In genomic region chr17:29007641-29008325, GRCm38 (mm10) we compare ENCODE assay signal across 8 mouse cellular contexts. TPM values are rescaled to one million over a fixed set of nuclear protein-coding genes. Genes with fewer than 3 reads are reported as not detected.
A peak's percentile ranks its signal among the peaks of the same experiment; 100 is the strongest.
DNase-seq lines count a peak whose midpoint lies in the region; ATAC-seq and TF ChIP-seq lines count a peak whose summit lies in the region.

Gene Stk38 (minus strand): TSS chr17:29007995.

- TF ChIP-seq CTCF in liver, adult 2 months (IDR thresholded peaks at IDR 0.05; ENCODE audit: low read depth, low read length), result no peak

- WGBS in heart, embryonic 10.5 days, result under 1% methylated on average over 64 of the region's 65 CpGs
- WGBS in kidney, embryonic 16.5 days, result under 1% methylated on average over 64 of the region's 65 CpGs
- under 1% methylated on average over 60 of the region's 65 CpGs for WGBS in liver, adult 2 months

- peak; percentile 96 to 98 for DNase-seq in B cell, adult 2 months
- peak; percentile 88 for DNase-seq in brain, adult 2 months (ENCODE audit: low read depth, low spot score)
- DNase-seq in heart, embryonic 10.5 days (ENCODE audit: low spot score), result peak; percentile 94
- peak; percentile 77 for DNase-seq in liver, adult 2 months (ENCODE audit: extremely low read depth, low read depth, low spot score)
- peak; percentile 92 for DNase-seq in splenic B cell, adult 2 months (ENCODE audit: low read depth, low spot score)

- peaks cover 20% of the 10 kb centered on the region for H3K79me2 ChIP-seq in liver, adult 2 months (ENCODE audit: control insufficient read depth, insufficient read depth, low read length)
- peaks cover 48% of the 10 kb centered on the region for H3K79me2 ChIP-seq in myocyte (ENCODE audit: control insufficient read depth, insufficient read depth)

- peak within 1 kb of the TSS; percentile 94 for H3K9ac ChIP-seq in kidney, embryonic 16.5 days (replicated peaks; ENCODE audit: low read length)
- H3K9ac ChIP-seq in liver, adult 2 months (ENCODE audit: low read depth, low read length), result peak within 1 kb of the TSS; percentile 98

- no peaks in the 10 kb centered on the region for H3K27me3 ChIP-seq in heart, embryonic 10.5 days (ENCODE audit: insufficient read depth, poor library complexity, severe bottlenecking)
- no peaks in the 10 kb centered on the region for H3K27me3 ChIP-seq in kidney, embryonic 16.5 days (ENCODE audit: insufficient read depth, low read length)
- H3K27me3 ChIP-seq in liver, adult 2 months (ENCODE audit: control insufficient read depth, insufficient read depth, low read length), result no peaks in the 10 kb centered on the region
- H3K27me3 ChIP-seq in myocyte (ENCODE audit: control insufficient read depth, insufficient read depth, insufficient read length), result no peaks in the 10 kb centered on the region
- no peaks in the 10 kb centered on the region for H3K27me3 ChIP-seq in splenic B cell, adult 2 months (ENCODE audit: control insufficient read depth, insufficient read depth, low read length, poor library complexity, severe bottlenecking)

- TF ChIP-seq POLR2A in liver, adult 2 months (IDR thresholded peaks at IDR 0.05; ENCODE audit: extremely low read depth, insufficient read depth, low read length), result peak; percentile 56; the same call in 1 of the 2 replicates
- peak; percentile 88 for TF ChIP-seq POLR2A in myocyte (IDR thresholded peaks at IDR 0.05; ENCODE audit: insufficient read length, low read depth)

- peak within 1 kb of the TSS; percentile 92 for H3K4me3 ChIP-seq in heart, embryonic 10.5 days
- peak within 1 kb of the TSS; percentile 93 for H3K4me3 ChIP-seq in kidney, embryonic 16.5 days (ENCODE audit: low read length)
- H3K4me3 ChIP-seq in liver, adult 2 months (ENCODE audit: insufficient read depth, low read depth, low read length), result peak within 1 kb of the TSS; percentile 98
- peak within 1 kb of the TSS; percentile 97 for H3K4me3 ChIP-seq in myocyte

- peaks cover 12% of the 10 kb centered on the region; the same call in 1 of the 2 replicates for H3K4me1 ChIP-seq in heart, embryonic 10.5 days
- peaks cover 17% of the 10 kb centered on the region for H3K4me1 ChIP-seq in kidney, embryonic 16.5 days (ENCODE audit: insufficient read depth, low read length)
- peaks cover 11% of the 10 kb centered on the region for H3K4me1 ChIP-seq in liver, adult 2 months (ENCODE audit: control insufficient read depth, insufficient read depth, low read length)

- H3ac ChIP-seq in myocyte (ENCODE audit: control insufficient read depth, insufficient read length), result peak within 1 kb of the TSS; percentile 67

- no peaks in the 10 kb centered on the region for H3K9me3 ChIP-seq in heart, embryonic 10.5 days
- H3K9me3 ChIP-seq in kidney, embryonic 16.5 days (ENCODE audit: low read length), result no peaks in the 10 kb centered on the region

- H3K27ac ChIP-seq in heart, embryonic 10.5 days, result peak within 1 kb of the TSS; percentile 96
- H3K27ac ChIP-seq in kidney, embryonic 16.5 days (ENCODE audit: low read length), result peak within 1 kb of the TSS; percentile 66
- peak within 1 kb of the TSS; percentile 94 for H3K27ac ChIP-seq in liver, adult 2 months (replicated peaks; ENCODE audit: insufficient read depth, low read depth, low read length)

- H3K4me2 ChIP-seq in kidney, embryonic 16.5 days (replicated peaks; ENCODE audit: low read depth, low read length), result peak within 1 kb of the TSS; percentile 90
- peak within 1 kb of the TSS; percentile 86 for H3K4me2 ChIP-seq in myocyte (ENCODE audit: low read depth)

- H3K36me3 ChIP-seq in heart, embryonic 10.5 days, result peaks cover 6% of the 10 kb centered on the region; the same call in 1 of the 2 replicates
- H3K36me3 ChIP-seq in kidney, embryonic 16.5 days (ENCODE audit: insufficient read depth, low read length), result no peaks in the 10 kb centered on the region
- no peaks in the 10 kb centered on the region for H3K36me3 ChIP-seq in liver, adult 2 months (ENCODE audit: control insufficient read depth, insufficient read depth, low read length)
- H3K36me3 ChIP-seq in myocyte (ENCODE audit: control insufficient read depth, insufficient read depth), result peaks cover 4% of the 10 kb centered on the region
- H3K36me3 ChIP-seq in splenic B cell, adult 2 months (ENCODE audit: control insufficient read depth, insufficient read depth, low read length, poor library complexity, severe bottlenecking), result no peaks in the 10 kb centered on the region

- peak; percentile 89 for ATAC-seq in erythroblast, adult 5-6 weeks (replicated peaks; ENCODE audit: low FRiP score, poor library complexity, severe bottlenecking)
- peak; percentile 93 for ATAC-seq in kidney, embryonic 16.5 days (ENCODE audit: low FRiP score, low TSS enrichment)

TF ChIP-seq in myocyte, 11 proteins besides CTCF, POLR2A, EP300 and RAD21:
- TF ChIP-seq TCF12 (IDR thresholded peaks at IDR 0.05; ENCODE audit: insufficient read depth, poor library complexity, severe bottlenecking) (no peak), TCF3 (IDR thresholded peaks at IDR 0.05; ENCODE audit: insufficient read length, low read depth) (no peak), MAX (IDR thresholded peaks at IDR 0.05; ENCODE audit: low read depth) (no peak), MYOD1 (IDR thresholded peaks at IDR 0.05; ENCODE audit: control insufficient read depth in 1 of 3, insufficient read length in 2 of 3, low read depth in 2 of 3) (peak in 1 of 3 experiments; percentile 5), POLR2AphosphoS2 (IDR thresholded peaks at IDR 0.05; ENCODE audit: insufficient read length, low read depth) (peak; percentile 84), SRF (IDR thresholded peaks at IDR 0.05; ENCODE audit: control insufficient read depth, insufficient read length, low read depth) (no peak)

RNA-seq across cellular contexts. Expression of gene Stk38, which starts in this region (rescaled TPM):
- 34.9 and 93.6 TPM in 2 replicates for total RNA-seq in erythroblast, adult 5-6 weeks (2015; ENCODE audit: low replicate concordance)
- total RNA-seq in erythroblast, adult 5-6 weeks (2017; ENCODE audit: low replicate concordance), result 47.2 and 57.4 TPM in 2 replicates
- polyA plus RNA-seq in heart, embryonic 10.5 days (2016; fragmentation: Nextera tagmentation; extraction: Ambion mirVana), result 92.2 and 93.7 TPM in 2 replicates
- 106 and 121 TPM in 2 replicates for polyA plus RNA-seq in kidney, embryonic 16.5 days (2015; fragmentation: Nextera tagmentation; extraction: Ambion mirVana)
- 45.8 and 52.2 TPM in 2 replicates for total RNA-seq in liver, adult 2 months (2014; rRNA removed)
- 52.0 and 54.4 TPM in 2 replicates for polyA plus RNA-seq in liver, adult 2 months (2012; rRNA removed)
- 28.3 TPM for polyA plus RNA-seq in myocyte (2012; fragmentation: generic; extraction: Trizol)

Comparison
In these comparisons a context has a peak if more than half of its experiments do, and no peak if none do; other contexts are left out.
1. Peak in every context shown above with its lines: DNase-seq, ATAC-seq, H3K4me3 ChIP-seq and H3K27ac ChIP-seq.